Mouse (Mus musculus): ENCODE measurements around the gene Hnrnpul2.

- TF ChIP-seq CTCF (IDR thresholded peaks at IDR 0.05; ENCODE audit: extremely low read depth, insufficient read depth, low read length) (no peak), POLR2A (IDR thresholded peaks at IDR 0.05; ENCODE audit: extremely low read depth, insufficient read depth, low read length) (no peak)
Observed at GRCm38 (mm10) chr19:8851639-8852038, 31.8 kb downstream of the Hnrnpul2 start.

Data from cortical plate, adult 2 months (tissue).